Mouse (Mus musculus) adrenal gland, postnatal 36 days (tissue): ENCODE results near the gene Gdf15. TPM values are rescaled to one million over a fixed set of nuclear protein-coding genes. Genes with fewer than 3 reads are reported as not detected.

Experiments
- DNase-seq, 2 experiments: peaks; one replicate each; pipeline ENCODE4 v3.0.0; 2021; ENCODE audit warnings: mixed read lengths in 1 of 2
- long read RNA-seq, 2 experiments: library from polyadenylated mRNA; stranded (forward); transcript quantifications; one replicate each; pipeline ENCODE4 v2.0.0; 2021; ENCODE audit warnings: borderline sequencing depth in 2 of 2
- total RNA-seq, 2 experiments: library from RNA; stranded (reverse); gene quantifications; 2 replicates each; pipeline ENCODE4 v1.2.3; 2021

Gdf15 gene
- 1 to 10 TPM; 5.0 to 6.0 TPM for total RNA-seq
- long read RNA-seq, experiment 1, transcript Gdf15-201 (2 exons, 1,545 nt) = major isoform, 12 of 14 reads
- long read RNA-seq, experiment 1, partial matches to known transcripts = 2 of 14 reads
- long read RNA-seq, experiment 1, other reads (novel, unspliced or antisense) = 0 of 14 reads
- long read RNA-seq, experiment 2, partial matches to known transcripts = 0 of 3 reads
- long read RNA-seq, experiment 2, other reads (novel, unspliced or antisense) = 0 of 3 reads

DNA sequence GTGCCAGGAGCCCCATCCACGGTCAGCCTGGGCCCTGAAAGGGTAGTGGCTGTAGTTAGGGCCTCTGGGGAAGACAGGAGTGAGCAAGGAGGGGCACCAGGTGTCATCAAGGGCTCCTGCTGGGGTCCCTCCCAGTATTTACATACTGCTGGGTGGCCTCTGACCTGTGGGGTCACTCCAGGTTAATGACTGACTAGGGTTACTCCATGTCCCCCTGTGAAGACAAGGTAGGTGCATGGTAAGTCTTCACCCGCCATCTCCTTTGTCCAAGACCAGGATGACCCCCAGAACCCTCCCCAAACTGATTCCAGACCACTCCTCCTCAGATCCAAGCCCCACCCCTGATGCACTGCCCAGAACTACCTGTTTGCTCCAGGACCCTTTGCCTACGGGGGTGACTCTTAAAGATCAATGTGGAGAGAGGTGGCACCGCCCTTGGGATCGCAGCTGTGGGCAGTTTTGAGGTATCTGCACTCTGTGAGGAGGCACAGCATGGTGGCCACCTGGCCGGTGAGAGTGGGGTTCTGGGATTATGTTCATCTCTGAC, at the start of gene Gdf15:
Gene Gdf15 (minus strand): TSS at position 111 of the 547 bp plus-strand sequence.
- no peak for DNase-seq

DNA sequence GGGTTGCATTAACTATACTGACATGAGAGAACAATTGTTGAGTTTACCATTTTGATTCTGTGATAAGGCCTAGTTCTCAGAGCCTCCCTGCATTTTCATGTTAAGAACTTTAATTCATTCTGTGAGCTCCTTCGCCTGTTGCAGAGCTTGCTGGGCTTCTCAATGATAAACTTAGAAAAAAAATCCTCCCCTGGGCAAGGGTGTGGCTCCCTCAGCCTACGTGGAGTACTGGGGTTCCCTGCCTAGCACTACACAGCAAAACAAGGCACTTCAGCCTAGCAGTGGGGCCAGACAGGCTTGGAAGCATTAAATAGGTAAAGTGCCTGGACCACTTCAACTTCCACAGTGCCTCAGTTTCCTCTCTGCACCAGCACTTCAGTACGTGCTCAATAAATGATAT, 49.2 kb upstream of the Gdf15 start:
- no peak for DNase-seq

DNA sequence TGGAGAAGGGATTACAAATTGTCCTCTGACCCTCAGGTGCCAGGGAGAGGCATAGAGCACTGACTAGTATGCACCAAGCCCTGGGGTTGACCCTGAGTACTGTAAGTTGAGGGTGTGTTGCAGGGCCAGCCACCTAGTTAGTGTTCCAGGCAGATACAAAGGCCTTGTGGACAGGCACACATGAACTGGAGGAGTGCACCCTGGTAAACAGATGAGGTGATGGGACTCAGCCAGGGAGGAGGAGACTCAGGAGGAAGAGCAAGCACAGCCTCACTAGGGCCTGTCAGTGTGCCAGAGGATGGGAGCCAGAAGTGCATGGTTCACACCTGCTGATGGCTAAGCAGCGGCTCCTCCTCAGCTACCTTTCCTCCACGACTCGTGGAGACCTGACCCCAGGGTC, 47.8 kb upstream of the Gdf15 start:
- no peak for DNase-seq

DNA sequence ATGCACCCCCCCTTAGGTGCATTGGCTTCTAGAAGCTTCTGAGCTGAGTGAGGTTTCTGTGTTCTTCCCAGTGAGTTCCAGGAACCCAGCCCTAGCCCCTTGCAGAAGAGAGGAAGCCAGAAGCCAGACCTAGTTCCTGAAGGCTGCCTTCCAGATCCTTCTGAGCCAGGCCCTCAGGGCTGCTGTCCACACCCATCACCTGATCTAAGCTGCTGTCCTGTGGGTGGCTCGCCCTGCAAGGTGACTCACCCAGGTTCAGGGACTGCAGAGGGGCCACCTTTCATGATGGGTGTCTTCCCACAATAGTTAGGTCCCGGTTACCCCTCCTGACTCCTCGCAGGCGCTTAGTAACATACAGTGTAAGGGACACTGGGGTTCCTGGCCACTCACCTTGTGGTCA, 47.1 kb upstream of the Gdf15 start:
- DNase-seq = no peak

DNA sequence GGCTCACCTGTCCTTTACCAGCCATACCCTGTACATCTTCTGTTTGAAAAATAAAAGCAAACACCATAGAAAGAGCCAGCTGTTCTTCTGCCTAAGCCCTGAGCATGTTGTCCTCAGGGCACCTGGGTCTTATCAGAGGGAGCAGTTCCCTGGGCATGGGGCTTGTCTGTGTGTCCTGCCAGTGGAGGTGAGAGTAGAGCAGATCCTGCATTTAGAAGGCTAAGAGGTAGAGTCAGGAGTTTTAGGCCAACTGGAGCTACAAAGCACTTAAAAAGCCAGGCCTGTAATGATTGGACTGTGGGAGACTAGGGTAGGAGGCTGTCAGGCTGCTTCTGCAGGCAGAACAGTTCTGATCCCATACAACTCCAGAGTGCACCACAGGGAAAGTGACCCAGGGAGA, 46.4 kb upstream of the Gdf15 start:
- no peak for DNase-seq

DNA sequence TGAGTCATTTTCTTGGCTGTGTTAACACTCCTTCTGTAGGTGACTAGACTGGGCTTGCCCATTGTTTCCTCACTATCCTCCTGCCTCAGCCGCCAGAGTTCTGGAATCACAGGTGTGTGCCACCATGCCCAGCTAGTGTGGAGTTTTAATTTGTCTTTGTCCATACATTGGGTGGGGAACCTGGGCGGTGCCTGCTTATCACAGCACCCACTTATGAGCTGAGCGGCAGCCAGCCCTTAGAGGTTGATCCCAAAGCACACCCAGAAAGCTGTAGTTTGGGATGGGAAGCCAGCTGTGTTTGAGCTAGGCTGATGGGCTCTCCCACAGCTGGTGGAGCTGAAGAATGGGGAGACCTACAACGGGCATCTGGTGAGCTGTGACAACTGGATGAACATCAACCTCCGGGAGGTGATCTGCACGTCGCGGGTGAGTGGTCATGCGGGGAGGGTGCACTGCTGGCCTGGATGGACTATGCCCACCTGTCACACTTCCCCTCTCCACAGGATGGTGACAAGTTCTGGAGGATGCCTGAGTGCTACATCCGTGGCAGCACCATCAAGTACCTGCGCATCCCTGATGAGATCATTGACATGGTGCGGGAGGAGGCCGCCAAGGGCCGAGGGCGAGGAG, 45.3 kb upstream of the Gdf15 start:
- DNase-seq = no peak

DNA sequence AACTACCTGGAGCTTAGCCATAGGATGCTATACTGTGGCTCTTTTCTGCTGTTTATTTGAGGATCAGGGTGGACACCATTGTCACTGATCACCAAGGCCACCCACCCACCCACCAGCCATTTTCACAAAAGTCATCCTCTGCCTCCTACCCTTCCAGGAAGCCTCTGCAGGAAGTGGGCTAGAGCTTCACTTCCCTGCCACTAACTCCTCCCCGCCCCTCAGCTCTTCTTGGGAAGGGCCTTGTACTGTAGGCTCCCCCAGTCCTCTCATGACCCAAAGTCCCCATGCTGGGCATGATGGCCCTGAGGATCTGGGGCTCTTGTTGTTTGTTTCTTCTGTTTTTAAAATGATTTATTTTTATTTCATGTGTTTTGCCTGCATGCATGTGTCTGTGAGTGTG, 43.1 kb upstream of the Gdf15 start:
- no peak for DNase-seq

DNA sequence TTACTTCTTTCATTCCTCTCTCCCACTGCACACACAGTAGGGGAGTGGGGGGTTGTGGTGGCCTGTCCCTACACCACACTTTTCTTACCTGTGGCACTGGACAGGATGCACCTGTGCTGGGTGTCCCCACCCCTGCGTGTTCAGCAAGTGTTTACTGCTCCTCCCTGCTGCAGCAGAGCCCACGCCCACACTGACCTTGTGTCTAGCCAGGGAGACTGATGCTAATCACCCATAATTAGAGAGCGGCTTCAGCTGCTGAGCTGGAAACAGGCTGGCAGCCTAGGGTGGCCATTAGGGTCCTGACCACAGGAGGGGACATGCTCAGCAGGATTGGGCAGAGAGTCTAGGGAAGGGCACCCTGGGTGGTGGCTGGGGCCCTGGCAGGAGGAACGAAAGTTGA, 42.5 kb upstream of the Gdf15 start:
- DNase-seq = no peak

DNA sequence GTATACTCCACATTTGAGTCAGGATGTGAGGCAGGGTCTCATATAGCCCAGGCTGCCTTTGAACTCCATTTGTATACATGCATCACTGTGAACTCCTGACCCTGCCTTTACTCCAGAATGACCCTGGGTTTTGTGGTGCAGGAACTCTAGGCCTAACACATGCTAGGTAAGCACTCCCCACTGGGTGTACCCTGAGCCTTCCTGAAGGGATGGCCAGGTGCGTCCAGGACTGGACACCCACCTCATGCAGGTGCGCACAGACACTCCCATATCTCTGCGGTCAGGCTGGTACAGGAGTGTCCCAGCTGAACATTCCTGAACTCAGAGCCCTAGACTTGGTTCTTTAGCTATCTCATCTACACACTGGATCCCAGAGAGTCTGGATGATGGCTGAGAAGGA, 41.9 kb upstream of the Gdf15 start:
- no peak for DNase-seq

DNA sequence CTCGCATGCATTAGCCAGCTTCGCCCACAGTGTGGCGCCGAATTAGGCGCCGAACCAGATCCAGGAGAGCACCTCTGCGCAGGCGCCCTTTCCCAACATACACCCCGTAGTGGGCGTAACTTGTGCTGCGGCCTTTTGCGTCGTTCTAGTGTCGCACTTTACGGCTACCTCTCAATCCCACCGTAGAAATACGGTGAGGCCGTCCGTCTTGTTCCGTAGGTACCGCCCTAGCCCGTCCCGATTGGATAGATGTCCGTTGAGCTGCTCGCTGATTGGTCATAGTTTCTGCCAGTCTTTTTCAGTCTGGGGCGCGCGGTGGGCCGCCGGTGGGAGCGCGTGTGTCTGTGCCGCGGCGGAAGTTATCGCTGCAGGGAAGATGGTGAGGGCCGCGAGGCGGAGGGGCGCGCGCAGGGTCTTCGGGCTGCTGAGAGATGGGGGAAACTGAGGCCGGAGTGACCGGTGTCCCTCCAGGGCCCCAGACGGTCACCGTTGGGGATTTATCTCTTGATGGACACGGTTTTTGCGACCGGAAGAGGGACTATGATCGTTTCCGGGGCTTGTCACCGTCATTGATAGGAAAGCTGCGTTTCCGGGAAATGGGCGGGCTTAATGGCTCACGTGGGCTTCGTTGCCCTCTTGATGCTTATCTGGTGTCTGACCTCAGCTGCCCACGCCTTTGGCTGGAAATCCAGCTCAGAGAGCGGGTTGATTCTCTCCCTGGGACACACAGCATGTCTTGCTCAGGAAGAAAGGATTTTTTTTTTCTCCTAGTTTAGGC, 41.0 kb upstream of the Gdf15 start, which contains the start of gene Lsm4:
Gene Lsm4 (plus strand): TSS at position 170 of the 778 bp plus-strand sequence.
- DNase-seq = peak; percentile 96

DNA sequence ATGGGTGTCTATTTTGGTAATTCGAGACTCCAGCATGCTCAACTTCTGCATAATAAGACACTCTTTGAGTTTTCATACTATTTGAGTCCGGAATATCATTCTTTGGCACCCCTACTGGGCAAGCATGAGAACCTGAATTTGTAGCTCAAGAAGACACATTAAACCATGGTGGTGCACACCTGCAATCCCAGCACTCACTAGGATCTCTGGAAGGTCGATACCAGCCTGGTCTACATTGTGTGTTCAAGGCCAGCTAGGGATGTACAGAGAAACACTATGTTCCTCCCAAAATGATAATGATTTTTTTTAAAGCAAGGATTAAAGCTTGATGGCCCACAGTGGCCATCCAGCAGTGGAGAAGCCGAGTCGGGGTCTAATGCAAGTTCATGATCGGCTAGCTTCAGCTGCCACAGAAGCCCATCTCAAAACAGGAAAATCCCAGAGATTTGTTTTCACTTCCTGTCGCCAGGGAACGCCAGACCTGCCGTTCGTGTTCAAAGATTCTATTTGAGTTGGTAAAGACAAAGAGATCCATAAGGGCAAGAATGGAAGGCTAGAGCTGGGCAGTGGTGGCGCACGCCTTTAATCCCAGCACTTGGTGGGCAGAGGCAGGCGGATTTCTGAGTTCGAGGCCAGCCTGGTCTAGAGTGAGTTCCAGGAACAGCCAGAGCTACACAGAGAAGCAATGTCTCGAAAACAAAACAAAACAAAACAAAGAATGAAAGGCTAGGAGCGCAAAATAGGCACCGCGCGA, 40.2 kb upstream of the Gdf15 start:
- no peak for DNase-seq

DNA sequence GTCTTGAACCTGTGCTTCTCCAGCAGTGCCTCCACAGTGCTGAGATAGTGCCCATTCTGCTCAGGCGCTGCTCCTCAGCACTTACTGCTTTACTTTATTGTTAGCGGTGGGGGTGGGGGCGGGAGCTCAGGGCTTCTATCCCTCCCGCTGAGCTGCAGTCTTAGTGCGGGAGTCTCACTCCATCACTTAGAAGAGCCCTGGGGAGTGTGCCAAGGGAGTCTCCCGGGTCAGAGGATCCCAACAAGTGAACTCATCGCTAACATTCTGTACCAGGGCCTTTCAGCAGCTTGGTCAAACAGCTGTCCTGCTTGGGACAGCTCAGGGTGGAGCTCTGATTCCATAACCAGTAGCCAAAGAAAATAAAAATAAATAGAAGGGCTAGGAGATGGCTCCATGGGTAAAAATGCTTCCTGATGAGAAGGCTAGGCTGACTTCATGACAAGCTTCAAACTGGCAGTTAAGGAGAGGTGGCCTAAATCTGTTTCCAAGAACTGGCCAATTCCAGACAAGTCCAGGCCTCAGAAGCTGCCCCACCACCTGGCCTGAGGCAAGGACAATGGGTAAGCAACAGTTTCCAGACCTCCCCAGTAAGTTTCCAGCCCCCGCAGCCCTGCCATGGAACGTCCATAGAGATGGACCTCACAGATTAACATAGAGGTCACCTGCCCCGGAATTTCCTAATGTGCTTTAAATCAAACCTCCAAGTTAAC, 39.5 kb upstream of the Gdf15 start:
- DNase-seq = no peak

DNA sequence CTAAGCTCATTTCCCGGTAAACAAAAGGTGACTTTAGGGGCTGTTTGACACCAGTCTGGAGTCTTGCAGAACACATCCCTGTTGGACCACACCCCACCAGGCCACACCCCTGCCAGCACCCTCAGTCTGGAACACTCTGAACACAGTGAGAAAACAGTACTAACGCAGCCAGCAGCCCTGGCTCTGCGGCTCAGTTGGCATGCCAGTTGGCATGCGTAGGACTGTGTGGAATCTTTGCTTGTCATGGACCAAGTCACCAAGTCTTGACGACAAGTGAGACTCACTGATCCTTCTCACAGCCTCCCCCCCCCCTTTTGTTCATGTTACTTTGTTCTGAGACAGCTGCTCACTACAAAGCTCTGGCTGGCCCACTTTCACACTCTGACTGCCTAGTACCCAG, 34.8 kb upstream of the Gdf15 start:
- no peak for DNase-seq

DNA sequence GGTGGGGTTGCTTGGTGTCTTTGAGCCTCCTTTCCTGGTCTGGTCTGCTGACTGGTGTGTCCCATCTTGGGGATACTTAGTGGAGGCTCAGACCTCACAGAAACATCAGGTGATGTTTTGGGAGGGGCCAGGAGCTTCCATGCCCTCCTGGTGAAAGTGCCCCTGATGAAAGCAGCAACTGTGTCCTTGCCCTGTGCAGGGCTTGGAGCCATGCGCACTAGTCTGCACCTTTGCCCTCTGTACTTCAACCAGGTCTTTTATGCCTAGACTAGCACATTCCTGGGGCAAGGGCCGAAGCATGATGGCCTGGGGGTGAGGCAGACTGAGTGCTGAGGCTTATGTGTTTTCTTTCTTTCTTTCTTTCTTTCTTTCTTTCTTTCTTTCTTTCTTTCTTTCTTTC, 33.3 kb upstream of the Gdf15 start:
- DNase-seq = no peak

DNA sequence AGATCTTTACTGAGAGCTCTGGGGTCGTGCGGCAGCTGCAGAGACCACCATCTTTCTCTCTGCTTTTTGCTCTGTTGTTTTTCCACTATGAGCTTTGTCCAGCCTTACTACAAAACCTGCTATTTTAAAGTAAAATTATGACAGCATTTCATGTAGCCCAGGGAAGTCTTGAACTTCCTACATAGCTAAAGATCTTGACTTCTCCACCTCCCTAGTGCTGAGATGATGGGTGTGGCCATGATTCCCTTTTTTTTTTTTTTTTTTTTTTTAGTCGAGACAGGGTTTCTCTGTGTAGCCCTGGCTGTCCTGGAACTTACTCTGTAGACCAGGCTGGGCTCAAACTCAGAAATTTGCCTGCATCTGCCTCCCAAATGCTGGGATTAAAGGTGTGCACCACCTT, 32.4 kb upstream of the Gdf15 start:
- no peak for DNase-seq

DNA sequence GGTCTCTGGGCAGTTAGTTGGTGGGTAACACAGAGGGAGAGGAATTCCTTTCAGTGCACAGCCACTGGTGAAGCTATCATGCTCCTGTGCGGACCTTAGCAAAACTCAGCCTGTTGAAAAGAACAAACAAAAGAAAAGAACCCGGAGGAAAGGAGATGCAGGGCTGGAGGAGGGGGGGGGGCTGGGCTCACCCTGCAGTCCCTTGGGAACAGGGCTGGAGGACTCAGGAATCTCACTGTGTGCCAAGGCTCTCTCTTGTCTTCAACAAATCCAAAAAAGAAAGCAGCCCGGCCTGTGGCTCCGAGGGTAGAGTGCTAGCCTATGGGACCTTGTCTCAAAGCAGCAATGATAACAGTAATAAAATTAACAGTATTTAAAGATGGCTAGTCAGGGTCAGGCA, 31.4 kb upstream of the Gdf15 start:
- no peak for DNase-seq

DNA sequence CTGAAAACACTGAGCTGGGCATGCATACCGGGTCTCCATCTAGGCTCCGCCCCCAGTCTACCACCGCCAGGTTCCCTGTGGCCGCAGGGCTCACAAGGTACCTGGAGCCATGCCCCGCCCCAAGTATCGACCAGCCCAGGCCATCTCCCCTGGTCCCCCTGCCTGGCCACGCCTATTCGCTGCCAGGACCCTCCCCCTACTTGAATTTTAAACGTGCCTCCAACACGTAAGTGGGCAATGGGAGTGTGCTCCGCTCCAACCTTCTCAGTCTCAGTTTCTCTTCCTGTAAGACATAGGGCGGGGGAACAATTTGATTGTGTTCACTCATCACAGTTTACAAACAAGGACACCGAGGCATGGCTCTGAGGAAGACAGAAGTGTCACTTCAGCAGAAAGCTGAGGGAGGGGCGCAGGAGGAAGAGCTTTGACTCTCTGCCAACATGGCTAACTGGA, 28.0 kb upstream of the Gdf15 start, which contains the start of gene Pgpep1:
Gene Pgpep1 (minus strand): TSS at position 116 of the 453 bp plus-strand sequence.
- peak in 1 of 2 experiments; percentile 51 for DNase-seq

DNA sequence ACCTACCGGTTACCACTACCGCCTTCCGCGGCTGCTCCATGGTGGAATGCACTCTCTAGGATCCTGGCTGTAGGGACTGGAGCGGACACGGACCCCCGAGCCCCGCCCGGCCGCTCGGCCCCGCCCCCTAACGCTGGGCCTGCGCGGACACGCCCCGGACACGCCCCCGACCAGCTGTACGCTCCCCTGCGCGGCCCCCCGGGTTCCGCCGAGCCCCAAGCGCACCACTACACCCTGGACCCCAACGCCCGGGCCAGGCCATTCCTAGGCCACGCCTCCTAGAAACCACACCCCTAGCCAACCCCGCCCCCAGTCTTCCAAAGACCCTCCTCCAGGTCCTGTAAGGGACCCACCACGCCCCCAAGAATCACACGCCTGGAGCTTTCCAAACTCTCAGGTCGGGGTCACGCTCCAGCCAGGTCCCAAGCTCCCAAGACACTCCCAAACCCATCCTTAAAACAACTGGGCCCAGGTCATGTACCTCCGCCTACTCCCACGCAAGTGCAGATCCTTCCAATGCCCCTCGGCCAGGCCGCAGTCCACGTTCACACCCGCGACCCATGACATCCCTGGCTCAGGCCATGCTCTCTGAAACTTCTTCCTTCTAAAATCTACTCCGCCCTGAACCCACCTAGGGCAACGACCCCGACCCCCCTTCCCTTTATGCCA, 27.5 kb upstream of the Gdf15 start:
- peak; percentile 94 to 97 for DNase-seq

DNA sequence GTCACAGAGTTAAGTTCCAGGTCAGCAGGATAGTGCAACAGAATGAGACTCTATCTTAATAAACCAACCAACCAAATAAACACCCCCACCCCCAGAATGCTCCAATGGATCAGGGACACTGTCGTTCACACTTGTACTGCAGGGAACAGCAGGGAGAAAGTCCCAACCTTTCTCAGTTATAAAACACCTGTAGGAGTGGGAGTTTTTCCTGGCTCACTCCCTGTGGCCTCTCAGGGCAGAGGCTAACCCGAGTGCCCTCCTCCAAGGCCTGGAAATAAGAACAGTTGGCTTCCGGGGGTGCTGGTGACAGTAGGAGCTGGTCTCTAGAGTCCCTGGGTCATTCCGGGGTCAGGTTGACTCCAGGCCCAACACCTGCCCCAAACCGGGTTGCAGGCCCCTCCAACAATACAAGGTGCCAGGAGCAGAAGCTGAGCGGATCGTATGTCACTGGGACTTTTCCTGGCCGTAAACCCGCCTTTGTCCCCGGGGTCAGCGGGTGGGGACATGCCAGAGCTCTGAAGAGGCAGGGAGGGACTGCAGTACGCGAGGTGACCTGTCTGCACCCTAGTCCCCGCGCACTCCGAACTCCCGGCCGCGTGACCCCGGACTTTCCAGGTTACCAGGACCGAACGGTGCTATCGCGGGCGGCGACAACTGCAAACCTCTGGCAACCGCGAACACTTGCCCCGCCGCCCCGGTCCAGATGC, 26.8 kb upstream of the Gdf15 start:
- DNase-seq = no peak

DNA sequence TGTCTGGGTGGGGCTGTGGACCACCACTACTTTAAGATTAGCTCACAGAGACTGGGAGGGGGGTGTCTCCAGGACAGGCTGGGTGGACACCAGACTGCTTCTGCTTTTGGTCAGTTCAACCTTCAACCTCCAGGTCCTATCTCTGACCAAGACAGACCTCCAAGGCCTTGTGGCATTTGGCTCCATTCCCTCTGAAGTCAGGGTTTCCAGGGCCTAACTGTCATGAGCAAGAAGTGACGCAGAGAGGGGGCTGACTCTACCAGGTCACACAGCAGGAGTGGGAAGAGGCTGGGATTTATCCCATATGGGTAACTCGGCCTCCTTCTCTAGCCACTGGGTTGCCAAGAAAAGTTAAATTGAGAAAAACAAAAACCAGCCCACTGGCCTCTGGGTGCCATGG, 25.5 kb upstream of the Gdf15 start:
- peak; percentile 77 to 86 for DNase-seq
